In genomic region chr9:107479593-107479992, GRCm38 (mm10) we compare ENCODE assay signal across 10 mouse cellular contexts. TPM values are rescaled to one million over a fixed set of nuclear protein-coding genes. Genes with fewer than 3 reads are reported as not detected.
DNase-seq lines count a peak whose midpoint lies in the region; ATAC-seq lines count a peak whose summit lies in the region.
"Had no signal": no experiment of that assay in that cellular context is flagged by ENCODE, and none has a peak within 500 bp of the region (broad histone marks: within the 10 kb centered on the region; RNA-seq: fewer than 3 reads in every experiment).

No protein-coding gene starts in this region.

- H3K9me3 ChIP-seq in embryonic facial prominence, embryonic 14.5 days (ENCODE audit: control insufficient read depth, low read length): no peaks in the 10 kb centered on the region
- no peaks in the 10 kb centered on the region for H3K9me3 ChIP-seq in limb, embryonic 12.5 days
- H3K9me3 ChIP-seq: megakaryocyte, embryonic 14.5 days; stomach, embryonic 15.5 days had no signal

- H3K27me3 ChIP-seq in embryonic facial prominence, embryonic 14.5 days (replicated peaks; ENCODE audit: control insufficient read depth, insufficient read depth, low read length): no peaks in the 10 kb centered on the region
- H3K27me3 ChIP-seq in limb, embryonic 12.5 days: peaks cover 86% of the 10 kb centered on the region

- peak overlapping the region; percentile 31 for H3K4me2 ChIP-seq in embryonic facial prominence, embryonic 14.5 days (ENCODE audit: low read depth, low read length)
- peak overlapping the region; percentile 43 for H3K4me2 ChIP-seq in limb, embryonic 12.5 days
- H3K4me2 ChIP-seq: stomach, embryonic 15.5 days had no signal

- 9% methylated on average over 14 of the region's 14 CpGs for WGBS in embryonic facial prominence, embryonic 14.5 days
- 8% methylated on average over 14 of the region's 14 CpGs for WGBS in limb, embryonic 12.5 days

- H3K36me3 ChIP-seq in embryonic facial prominence, embryonic 14.5 days (ENCODE audit: control insufficient read depth, insufficient read depth, low read length): no peaks in the 10 kb centered on the region
- H3K36me3 ChIP-seq in limb, embryonic 12.5 days: no peaks in the 10 kb centered on the region
- H3K36me3 ChIP-seq: stomach, embryonic 15.5 days had no signal

- ATAC-seq in embryonic facial prominence, embryonic 14.5 days (ENCODE audit: low read depth): no peak
- no peak for ATAC-seq in limb, embryonic 12.5 days (ENCODE audit: insufficient number of reproducible peaks, insufficient read depth, low FRiP score, low TSS enrichment, low read depth)
- no peak for ATAC-seq in CD4-positive, CD25-positive, alpha-beta regulatory T cell, adult 4 months

- peak overlapping the region; percentile 0; the same call in 1 of the 2 replicates for H3K4me3 ChIP-seq in embryonic facial prominence, embryonic 14.5 days (ENCODE audit: low read depth, low read length)
- no peak overlapping the region for H3K4me3 ChIP-seq in limb, embryonic 12.5 days (replicated peaks)
- H3K4me3 ChIP-seq: megakaryocyte, embryonic 14.5 days; stomach, embryonic 15.5 days had no signal

- no peak overlapping the region; the same call in 1 of the 2 replicates for H3K9ac ChIP-seq in embryonic facial prominence, embryonic 14.5 days (ENCODE audit: low read depth, low read length)
- no peak overlapping the region; the same call in 1 of the 2 replicates for H3K9ac ChIP-seq in limb, embryonic 12.5 days (replicated peaks)
- H3K9ac ChIP-seq: stomach, embryonic 15.5 days had no signal

- H3K27ac ChIP-seq in embryonic facial prominence, embryonic 14.5 days (replicated peaks; ENCODE audit: low read depth, low read length): peak overlapping the region; percentile 12
- H3K27ac ChIP-seq in limb, embryonic 12.5 days: peak overlapping the region; percentile 89
- H3K27ac ChIP-seq: stomach, embryonic 15.5 days had no signal

- H3K4me1 ChIP-seq in embryonic facial prominence, embryonic 14.5 days (ENCODE audit: control insufficient read depth, insufficient read depth, low read length): peaks cover 24% of the 10 kb centered on the region
- H3K4me1 ChIP-seq in limb, embryonic 12.5 days (replicated peaks): peaks cover 43% of the 10 kb centered on the region
- H3K4me1 ChIP-seq: megakaryocyte, embryonic 14.5 days had no signal

- peak; percentile 9 for DNase-seq in layer of hippocampus, adult 9-11 months
- no peak for DNase-seq in layer of hippocampus, postnatal 25 days (ENCODE audit: extremely low spot score in 1 of 2, low spot score in 1 of 2)
- DNase-seq in embryonic facial prominence, embryonic 14.5 days (ENCODE audit: low spot score): peak; percentile 81
- DNase-seq in retina, embryonic 14.5 days (ENCODE audit: low spot score): peak; percentile 54
- DNase-seq in lung, postnatal 25 days (ENCODE audit: low spot score): no peak
- no peak for DNase-seq in right cerebral cortex, adult 18-20 months

RNA-seq across cellular contexts. Expression of gene Tmem115, which starts 54.2 kb away (rescaled TPM):
- 10 to 100 TPM; 38.1 to 41.0 TPM for total RNA-seq in layer of hippocampus, postnatal 25 days (2021)
- 53.1 and 56.1 TPM in 2 replicates for polyA plus RNA-seq in embryonic facial prominence, embryonic 14.5 days (2014; fragmentation: Nextera tagmentation; extraction: Ambion mirVana)
- 47.0 and 47.7 TPM in 2 replicates for polyA plus RNA-seq in limb, embryonic 12.5 days (2016; fragmentation: Nextera tagmentation; extraction: Ambion mirVana)
- polyA plus RNA-seq in CD4-positive, CD25-positive, alpha-beta regulatory T cell, adult 4 months (2017; shearing (Covaris generic)): 10 to 100 TPM; 19.7 to 28.0 TPM

Comparison
In these comparisons a context has a peak if more than half of its experiments do, and no peak if none do; other contexts are left out.
1. DNase-seq: peak in layer of hippocampus, adult 9-11 months (single experiment), embryonic facial prominence, embryonic 14.5 days (single experiment) and retina, embryonic 14.5 days (single experiment); none in layer of hippocampus, postnatal 25 days (0 of 2), lung, postnatal 25 days (single experiment) and right cerebral cortex, adult 18-20 months (single experiment).